Mouse (Mus musculus) layer of hippocampus, adult 2 months (tissue): Measurements from ENCODE around the gene 2010109A12Rik. TPM values are rescaled to one million over a fixed set of nuclear protein-coding genes. Genes with fewer than 3 reads are reported as not detected.

Experiments
- DNase-seq, 2 experiments: peaks; one replicate each; pipeline ENCODE4 v3.0.0; 2022; ENCODE audit warnings: low spot score in 2 of 2
- H3K27ac ChIP-seq: fragments of 200-600 bp; 2 replicates; pipeline ENCODE4 v1.8.1; 2022
- H3K4me3 ChIP-seq: fragments of 200-600 bp; 2 replicates; pipeline ENCODE4 v1.8.1; 2022; ENCODE audit warnings: mild to moderate bottlenecking
- CTCF ChIP-seq: fragments of 200-600 bp; conservative IDR thresholded peaks from 2 replicates; pipeline ENCODE4 v1.8.1; 2022; ENCODE audit warnings: antibody characterized with exemption, mild to moderate bottlenecking, moderate library complexity
- total RNA-seq, 2 experiments: library from RNA; stranded (reverse); gene quantifications; 2 replicates each; pipeline ENCODE4 v1.2.3; 2021

The 2010109A12Rik gene
- total RNA-seq, 2 experiments from 2014 or later, result 1.1 to 1.8 TPM

GRCm38 (mm10) chr5:93198232-93198631, 8.1 kb upstream of the 2010109A12Rik start:
- no peak for TF ChIP-seq CTCF
- no peak overlapping the region for H3K27ac ChIP-seq
- DNase-seq, result no peak
- H3K4me3 ChIP-seq, result no peak overlapping the region

- DNase-seq, result no peak
- no peak for TF ChIP-seq CTCF
These were observed 5.1 kb upstream of the 2010109A12Rik start for GRCm38 (mm10) chr5:93201181-93201580.

DNA sequence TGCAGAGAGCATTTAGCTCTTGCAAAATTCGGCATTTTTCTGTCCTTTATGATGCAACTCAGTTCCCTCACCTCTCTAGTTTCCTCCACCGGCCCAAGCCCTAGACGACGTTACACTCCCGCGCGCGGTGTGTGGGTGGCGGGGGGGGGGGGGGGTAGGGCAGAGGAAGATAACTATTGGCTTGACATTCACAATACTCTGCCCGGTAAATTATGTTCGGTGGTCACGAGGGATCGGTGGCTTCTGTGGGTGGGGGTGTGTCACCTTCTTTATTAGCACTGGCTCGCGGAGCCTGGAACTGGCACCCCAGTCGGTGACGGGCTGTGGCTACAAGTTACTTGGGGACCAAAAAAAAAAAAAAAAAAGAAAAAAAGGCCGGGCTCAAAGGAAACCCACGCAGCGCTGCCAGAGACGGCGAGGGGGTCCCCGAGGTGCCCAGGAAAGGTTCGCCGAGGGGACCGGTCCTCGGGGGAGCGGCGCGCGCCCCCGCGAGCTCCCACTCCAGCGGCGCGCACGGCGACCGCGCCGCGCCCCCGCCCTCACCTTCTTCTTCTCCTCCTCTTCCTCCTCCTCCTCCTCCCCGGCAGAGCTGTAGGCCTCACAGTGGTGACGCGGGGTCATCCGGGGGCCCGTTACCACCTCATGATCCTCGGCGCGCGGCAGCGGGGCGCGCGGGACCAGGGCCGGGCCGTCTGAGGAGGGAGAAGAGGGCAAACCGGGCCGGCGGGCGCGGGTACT, 778 bp upstream of the 2010109A12Rik start:
- H3K27ac ChIP-seq, result peak overlapping the region; percentile 96
- DNase-seq, result peak; percentile 29 to 48
- TF ChIP-seq CTCF, result no peak
- peak overlapping the region; percentile 76 for H3K4me3 ChIP-seq

More at GRCm38 (mm10) chr5:93201181-93201580, 5.1 kb upstream of the 2010109A12Rik start:
- no peak overlapping the region for H3K27ac ChIP-seq
- no peak overlapping the region for H3K4me3 ChIP-seq

GRCm38 (mm10) chr5:93207006-93207348, 659 bp downstream of the 2010109A12Rik start:
- Histone ChIP-seq H3K27ac (peak overlapping the region; percentile 96), H3K4me3 (peak overlapping the region; percentile 76)
- no peak for TF ChIP-seq CTCF
- peak in 1 of 2 experiments; percentile 22 for DNase-seq

DNA sequence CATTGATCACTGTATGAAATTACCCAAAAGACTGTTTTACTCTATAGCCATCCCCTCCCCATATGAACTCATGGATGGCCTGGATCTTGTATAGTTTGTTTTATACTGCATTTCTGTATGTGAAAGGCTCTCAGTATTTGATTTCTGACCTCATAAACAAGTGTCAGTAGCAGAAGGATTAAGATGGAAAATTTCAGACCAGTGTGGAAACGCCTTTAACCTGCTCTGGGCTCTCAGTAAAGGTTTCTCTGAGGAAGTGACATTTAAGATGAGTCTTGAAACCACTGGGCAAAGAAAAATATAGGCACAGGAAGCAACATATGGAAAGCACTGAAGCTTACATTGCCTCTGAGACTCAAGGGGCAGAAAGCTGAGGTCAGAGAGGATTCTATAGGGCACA, 1.2 kb downstream of the 2010109A12Rik start:
- H3K27ac ChIP-seq, result peak overlapping the region; percentile 96
- H3K4me3 ChIP-seq, result no peak overlapping the region
- DNase-seq, result no peak
- TF ChIP-seq CTCF, result no peak

- DNase-seq, result no peak
- Histone ChIP-seq H3K4me3 (no peak overlapping the region), H3K27ac (no peak overlapping the region)
- TF ChIP-seq CTCF, result no peak
These were observed 12.1 kb downstream of the 2010109A12Rik start for GRCm38 (mm10) chr5:93218375-93218774.

- Histone ChIP-seq H3K27ac (no peak overlapping the region), H3K4me3 (no peak overlapping the region)
- DNase-seq, result no peak
- no peak for TF ChIP-seq CTCF
These were observed 15.3 kb downstream of the 2010109A12Rik start for GRCm38 (mm10) chr5:93221661-93222060.

DNA sequence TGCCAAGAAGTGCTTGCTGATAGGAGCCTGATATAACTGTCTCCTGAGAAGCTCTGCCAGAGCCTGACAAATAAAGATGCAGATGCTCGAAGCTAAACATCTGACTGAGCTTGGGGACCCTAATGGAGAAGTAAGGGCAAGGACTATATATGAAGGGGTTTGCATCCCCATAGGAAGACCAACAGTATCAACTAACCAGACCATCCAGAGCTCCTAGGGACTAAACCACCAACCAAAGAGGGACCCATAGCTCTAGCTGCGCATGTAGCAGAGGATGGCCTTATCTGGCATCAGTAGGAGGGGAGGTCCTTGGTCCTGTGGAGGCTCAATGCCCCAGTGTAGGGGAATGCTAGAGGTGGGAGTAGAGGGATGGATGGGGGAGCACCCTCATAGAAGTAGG, 18.2 kb downstream of the 2010109A12Rik start:
- no peak overlapping the region for H3K27ac ChIP-seq
- no peak overlapping the region for H3K4me3 ChIP-seq
- no peak for TF ChIP-seq CTCF
- DNase-seq, result no peak

DNA sequence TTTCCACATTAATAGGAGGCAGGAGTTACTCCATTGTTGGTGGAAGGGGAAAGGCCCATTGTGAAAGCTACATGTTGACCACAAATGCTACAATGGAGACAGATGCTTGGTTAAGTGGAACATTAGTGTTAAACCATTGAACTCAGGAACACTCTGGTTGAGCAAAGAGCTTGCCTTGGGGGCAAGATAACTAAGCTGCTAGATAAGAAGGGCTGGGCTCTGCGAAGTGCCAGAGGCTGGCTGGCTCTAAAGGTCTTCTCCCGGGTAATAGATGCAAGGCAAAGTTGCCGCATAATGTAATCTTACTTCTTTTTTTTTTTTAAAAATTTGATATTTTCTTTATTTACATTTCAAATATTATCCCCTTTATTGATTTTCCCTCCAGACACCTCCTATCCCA, 20.8 kb downstream of the 2010109A12Rik start:
- Histone ChIP-seq H3K27ac (no peak overlapping the region), H3K4me3 (no peak overlapping the region)
- no peak for DNase-seq
- TF ChIP-seq CTCF, result no peak

DNA sequence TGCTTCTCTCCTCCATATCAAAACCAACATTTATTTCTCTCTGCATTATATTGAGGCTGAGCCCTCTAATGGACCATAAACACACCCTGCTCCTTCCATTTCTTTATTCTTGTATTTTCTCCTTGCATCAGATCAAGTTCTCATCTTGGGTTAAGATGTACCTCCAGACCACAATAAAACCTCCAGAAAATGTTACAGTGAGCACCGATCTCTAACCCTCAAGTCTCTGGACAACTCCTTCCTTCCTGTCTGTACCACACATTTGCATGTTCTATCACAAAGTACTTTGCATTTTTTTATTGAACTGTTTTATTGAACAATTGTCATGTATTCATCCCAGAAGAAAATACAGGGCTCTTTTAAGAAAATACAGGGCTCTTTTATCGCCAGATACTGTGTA, 23.2 kb downstream of the 2010109A12Rik start:
- Histone ChIP-seq H3K4me3 (no peak overlapping the region), H3K27ac (no peak overlapping the region)
- TF ChIP-seq CTCF, result no peak
- DNase-seq, result no peak

- no peak overlapping the region for H3K4me3 ChIP-seq
- DNase-seq, result no peak
- H3K27ac ChIP-seq, result 0 out of 2 replicates have a peak overlapping the region, but pooled peaks have one; percentile 11
- no peak for TF ChIP-seq CTCF
These were observed 25.4 kb downstream of the 2010109A12Rik start for GRCm38 (mm10) chr5:93231721-93232120.

DNA sequence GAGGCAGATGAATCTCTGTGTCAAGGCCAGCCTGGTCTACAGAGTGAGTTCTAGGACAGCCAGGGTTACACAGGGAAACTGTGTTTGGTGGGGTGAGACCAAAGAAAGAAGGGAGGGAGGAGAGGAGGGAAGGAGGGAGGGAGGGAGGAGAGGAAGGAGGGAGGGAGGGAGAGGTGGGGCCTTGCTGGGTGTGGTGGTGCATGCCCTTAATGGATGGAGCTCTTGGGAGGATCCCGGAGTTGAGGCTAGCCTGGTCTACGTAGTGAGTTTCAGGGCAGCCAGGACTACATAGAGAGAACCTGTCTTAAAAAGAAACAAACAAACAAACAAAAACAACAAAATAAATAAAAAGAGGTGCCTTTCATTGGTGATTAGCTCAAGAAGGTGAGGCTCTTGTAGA, 26.5 kb downstream of the 2010109A12Rik start:
- Histone ChIP-seq H3K27ac (no peak overlapping the region), H3K4me3 (no peak overlapping the region)
- TF ChIP-seq CTCF, result no peak
- no peak for DNase-seq

DNA sequence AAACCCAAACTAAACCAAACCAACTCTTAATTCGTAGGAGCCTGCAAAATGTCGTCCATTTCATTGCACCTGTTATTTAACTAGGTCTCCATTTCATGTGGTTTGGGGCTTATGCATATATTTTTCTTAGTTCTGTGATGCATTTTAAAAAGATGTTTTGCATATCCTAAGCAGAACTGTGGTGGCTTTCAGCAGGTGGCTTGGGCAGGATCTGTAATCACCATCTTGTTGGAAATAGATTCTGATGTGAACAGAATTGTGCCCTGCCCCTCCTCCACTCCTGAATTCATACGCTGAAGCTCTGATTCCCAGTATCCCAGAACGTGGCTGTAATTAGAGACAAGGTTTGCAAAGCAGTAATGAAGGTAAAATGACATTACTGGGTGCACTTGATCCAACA, 27.8 kb downstream of the 2010109A12Rik start:
- TF ChIP-seq CTCF, result no peak
- Histone ChIP-seq H3K27ac (peak overlapping the region; percentile 84; the same call in 1 of the 2 replicates), H3K4me3 (no peak overlapping the region)
- peak in 1 of 2 experiments; percentile 24 for DNase-seq

- no peak for DNase-seq
- Histone ChIP-seq H3K4me3 (no peak overlapping the region), H3K27ac (peak overlapping the region; percentile 84)
- TF ChIP-seq CTCF, result no peak
These were observed 28.3 kb downstream of the 2010109A12Rik start for GRCm38 (mm10) chr5:93234605-93235004.
